Mouse (Mus musculus) forebrain, embryonic 11.5 days (tissue): Measurements from ENCODE around the gene Tatdn3. TPM values are rescaled to one million over a fixed set of nuclear protein-coding genes. Genes with fewer than 3 reads are reported as not detected.

ENCODE experiments used
- ATAC-seq: fragments of 200-750 bp; cut with Nextera tagmentation; replicated peaks from 2 replicates; pipeline ENCODE4 v1.8.0; 2017; ENCODE audit warnings: moderate TSS enrichment; ENCODE audit not compliant: low FRiP score
- DNase-seq: peaks from one replicate; pipeline ENCODE4 v3.0.0-alpha.2; 2017; ENCODE audit warnings: low spot score
- H3K27ac ChIP-seq: fragments of 300-500 bp; sonication (generic); 2 replicates; pipeline ENCODE4 v1.5.1; 2014; ENCODE audit warnings: low read depth, low read length
- H3K27me3 ChIP-seq: fragments of 300-500 bp; sonication (generic); 2 replicates; pipeline ENCODE4 v1.6.1; 2014; ENCODE audit warnings: mild to moderate bottlenecking, low read length, mixed read lengths; ENCODE audit not compliant: control insufficient read depth, insufficient read depth
- H3K36me3 ChIP-seq: fragments of 300-500 bp; sonication (generic); 2 replicates; pipeline ENCODE4 v1.6.1; 2014; ENCODE audit warnings: mild to moderate bottlenecking, low read length, moderate library complexity, mixed read lengths; ENCODE audit not compliant: control insufficient read depth, insufficient read depth
- H3K4me1 ChIP-seq: fragments of 300-500 bp; sonication (generic); replicated peaks from 2 replicates; pipeline ENCODE4 v1.6.1; 2014; ENCODE audit warnings: low read length, mixed read lengths; ENCODE audit not compliant: control insufficient read depth, insufficient read depth
- H3K4me2 ChIP-seq: fragments of 300-500 bp; sonication (generic); 2 replicates; pipeline ENCODE4 v1.6.1; 2014; ENCODE audit warnings: low read depth, mild to moderate bottlenecking, low read length, moderate library complexity, mixed read lengths; ENCODE audit not compliant: severe bottlenecking
- H3K4me3 ChIP-seq: fragments of 300-500 bp; sonication (generic); 2 replicates; pipeline ENCODE4 v1.5.1; 2014; ENCODE audit warnings: low read depth, low read length
- H3K9ac ChIP-seq: fragments of 300-500 bp; sonication (generic); 2 replicates; pipeline ENCODE4 v1.6.1; 2014; ENCODE audit warnings: low read length
- H3K9me3 ChIP-seq: fragments of 300-500 bp; sonication (generic); 2 replicates; pipeline ENCODE4 v1.6.1; 2016; ENCODE audit warnings: low read length, mixed read lengths; ENCODE audit not compliant: control insufficient read depth
- WGBS: fragments of 180-500 bp; shearing (Covaris S2); extraction: QIAGEN DNeasy Blood & Tissue Kit; methylation state at CpG from one replicate; pipeline ENCODE4 v1.1.7; 2014; 5-methylcytosine and 5-hydroxymethylcytosine counted together
- polyA plus RNA-seq: library from polyadenylated mRNA; unstranded; fragments of >200 nt; fragmentation: Nextera tagmentation; extraction: Ambion mirVana; gene quantifications from 2 replicates; pipeline ENCODE4 v1.2.1, GENCODE M21; 2014

Gene Tatdn3
- 10.9 and 11.5 TPM in 2 replicates for polyA plus RNA-seq

GRCm38 (mm10) chr1:191062781-191063485, at the start of gene Tatdn3, which contains the start of gene Nsl1:
Gene Tatdn3 (minus strand): TSS chr1:191062932.
Gene Nsl1 (plus strand): TSS chr1:191063012.
- Histone ChIP-seq H3K9ac (peak within 1 kb of the TSS; percentile 93), H3K9me3 (no peaks in the 10 kb centered on the region), H3K27me3 (no peaks in the 10 kb centered on the region), H3K4me2 (peak within 1 kb of the TSS; percentile 67), H3K36me3 (no peaks in the 10 kb centered on the region), H3K4me1 (peaks cover 3% of the 10 kb centered on the region; the same call in 1 of the 2 replicates), H3K4me3 (peak within 1 kb of the TSS; percentile 91), H3K27ac (0 out of 2 replicates have a peak within 1 kb of the TSS, but pooled peaks have one; percentile 37)
- WGBS, result under 1% methylated on average over 56 of the region's 56 CpGs
- ATAC-seq (peak; percentile 92), DNase-seq (peak; percentile 95)

GRCm38 (mm10) chr1:191111146-191111545, 48.4 kb upstream of the Tatdn3 start:
- no peak overlapping the region for H3K9ac ChIP-seq
- ATAC-seq (no peak), DNase-seq (no peak)
- H3K4me1 ChIP-seq, result no peaks in the 10 kb centered on the region
- no peak overlapping the region for H3K27ac ChIP-seq
- WGBS, result 62% methylated on average over 8 of the region's 8 CpGs
- H3K4me3 ChIP-seq, result no peak overlapping the region
- H3K36me3 ChIP-seq, result no peaks in the 10 kb centered on the region
- H3K4me2 ChIP-seq, result no peak overlapping the region
- no peaks in the 10 kb centered on the region for H3K27me3 ChIP-seq
- H3K9me3 ChIP-seq, result no peaks in the 10 kb centered on the region

- Histone ChIP-seq H3K4me2 (no peak overlapping the region), H3K27ac (no peak overlapping the region), H3K4me1 (no peaks in the 10 kb centered on the region), H3K36me3 (no peaks in the 10 kb centered on the region), H3K4me3 (no peak overlapping the region), H3K27me3 (no peaks in the 10 kb centered on the region), H3K9ac (no peak overlapping the region), H3K9me3 (no peaks in the 10 kb centered on the region)
- WGBS, result 83% methylated on average over 9 of the region's 9 CpGs
- ATAC-seq (no peak), DNase-seq (no peak)
Measured at GRCm38 (mm10) chr1:191109907-191110306, 47.2 kb upstream of the Tatdn3 start.

- ATAC-seq, result no peak
- DNase-seq, result no peak
- 82% methylated on average over 10 of the region's 10 CpGs for WGBS
Measured at GRCm38 (mm10) chr1:191107306-191107705, 44.6 kb upstream of the Tatdn3 start.

GRCm38 (mm10) chr1:191105246-191105645, 42.5 kb upstream of the Tatdn3 start:
- Histone ChIP-seq H3K9me3 (no peaks in the 10 kb centered on the region), H3K4me1 (no peaks in the 10 kb centered on the region), H3K27me3 (no peaks in the 10 kb centered on the region), H3K36me3 (no peaks in the 10 kb centered on the region), H3K9ac (no peak overlapping the region), H3K4me2 (no peak overlapping the region), H3K4me3 (no peak overlapping the region), H3K27ac (no peak overlapping the region)
- 85% methylated on average over 9 of the region's 9 CpGs for WGBS
- ATAC-seq (no peak), DNase-seq (no peak)

More at GRCm38 (mm10) chr1:191107306-191107705, 44.6 kb upstream of the Tatdn3 start:
- H3K4me3 ChIP-seq, result no peak overlapping the region
- H3K4me2 ChIP-seq, result no peak overlapping the region
- no peaks in the 10 kb centered on the region for H3K9me3 ChIP-seq
- H3K36me3 ChIP-seq, result no peaks in the 10 kb centered on the region
- no peak overlapping the region for H3K9ac ChIP-seq
- H3K4me1 ChIP-seq, result no peaks in the 10 kb centered on the region
- no peak overlapping the region for H3K27ac ChIP-seq
- no peaks in the 10 kb centered on the region for H3K27me3 ChIP-seq

GRCm38 (mm10) chr1:191102730-191103370, 40.1 kb upstream of the Tatdn3 start:
- 91% methylated on average over 15 of the region's 15 CpGs for WGBS
- ATAC-seq (no peak), DNase-seq (no peak)
- H3K4me2 ChIP-seq, result no peak overlapping the region
- peaks cover 3% of the 10 kb centered on the region; the same call in 1 of the 2 replicates for H3K4me1 ChIP-seq
- no peak overlapping the region for H3K27ac ChIP-seq
- no peak overlapping the region for H3K9ac ChIP-seq
- H3K4me3 ChIP-seq, result no peak overlapping the region
- no peaks in the 10 kb centered on the region for H3K9me3 ChIP-seq
- H3K36me3 ChIP-seq, result no peaks in the 10 kb centered on the region
- H3K27me3 ChIP-seq, result peaks cover 12% of the 10 kb centered on the region

GRCm38 (mm10) chr1:191099772-191100291, 37.1 kb upstream of the Tatdn3 start:
- no peak overlapping the region for H3K4me2 ChIP-seq
- DNase-seq, result no peak
- H3K4me3 ChIP-seq, result no peak overlapping the region
- no peak for ATAC-seq
- no peak overlapping the region for H3K27ac ChIP-seq
- 72% methylated on average over 5 of the region's 5 CpGs for WGBS
- no peaks in the 10 kb centered on the region for H3K36me3 ChIP-seq
- no peaks in the 10 kb centered on the region for H3K9me3 ChIP-seq
- H3K9ac ChIP-seq, result no peak overlapping the region
- peaks cover 3% of the 10 kb centered on the region for H3K4me1 ChIP-seq
- peaks cover 16% of the 10 kb centered on the region for H3K27me3 ChIP-seq

- no peak overlapping the region for H3K27ac ChIP-seq
- H3K4me1 ChIP-seq, result peaks cover 3% of the 10 kb centered on the region
- peak overlapping the region; percentile 97; the same call in 1 of the 2 replicates for H3K4me2 ChIP-seq
- no peaks in the 10 kb centered on the region for H3K9me3 ChIP-seq
- 52% methylated on average over 5 of the region's 5 CpGs for WGBS
- DNase-seq, result no peak
- no peak overlapping the region for H3K9ac ChIP-seq
- no peak for ATAC-seq
- H3K36me3 ChIP-seq, result no peaks in the 10 kb centered on the region
- H3K27me3 ChIP-seq, result peaks cover 16% of the 10 kb centered on the region
- H3K4me3 ChIP-seq, result no peak overlapping the region
Measured at GRCm38 (mm10) chr1:191099114-191099513, 36.4 kb upstream of the Tatdn3 start.
